Mouse (Mus musculus): ENCODE data around the gene Fbxw18. TPM values are rescaled to one million over a fixed set of nuclear protein-coding genes. Genes with fewer than 3 reads are reported as not detected.
"Not testable (repeated sequence)": the region's sequence is repeated elsewhere in the genome, so short reads cannot be mapped to it uniquely, and the experiment has no call there.

Fbxw18 gene
- not detected in 2 replicates for total RNA-seq (2015; ENCODE audit: low replicate concordance)
- not detected in 2 replicates for total RNA-seq (2017; ENCODE audit: low replicate concordance)

- ATAC-seq (replicated peaks; ENCODE audit: low FRiP score, poor library complexity, severe bottlenecking): not testable (repeated sequence)
Observed at GRCm38 (mm10) chr9:109702600-109702999, at the start of gene Fbxw18. TSS of gene Fbxw18 (minus strand) at chr9:109702700.

GRCm38 (mm10) chr9:109745989-109746388 lies 43.5 kb upstream of the Fbxw18 start, which contains the start of gene Fbxw26:
TSS of gene Fbxw26 (minus strand) at chr9:109746089.
- ATAC-seq (replicated peaks; ENCODE audit: low FRiP score, poor library complexity, severe bottlenecking): not testable (repeated sequence)

- no peak for ATAC-seq (replicated peaks; ENCODE audit: low FRiP score, poor library complexity, severe bottlenecking)
Observed at GRCm38 (mm10) chr9:109685299-109685698, 17.2 kb downstream of the Fbxw18 start.

- not testable (repeated sequence) for ATAC-seq (replicated peaks; ENCODE audit: low FRiP score, poor library complexity, severe bottlenecking)
Observed at GRCm38 (mm10) chr9:109664552-109664951, 37.9 kb downstream of the Fbxw18 start, which contains the start of gene Fbxw25. TSS of gene Fbxw25 (minus strand) at chr9:109664652.

Other genes starting within 250 kb of the Fbxw18 start
- gene Fbxw19, start 206.8 kb downstream of the Fbxw18 start, total RNA-seq (2015; ENCODE audit: low replicate concordance): not detected in 2 replicates
- not detected in 2 replicates for gene Fbxw19, start 206.8 kb downstream of the Fbxw18 start, total RNA-seq (2017; ENCODE audit: low replicate concordance)
- gene Fbxw15, start 134.4 kb downstream of the Fbxw18 start, total RNA-seq (2015; ENCODE audit: low replicate concordance): not detected in 2 replicates
- not detected in 2 replicates for gene Fbxw15, start 134.4 kb downstream of the Fbxw18 start, total RNA-seq (2017; ENCODE audit: low replicate concordance)
- gene Fbxw24, start 76.6 kb downstream of the Fbxw18 start, total RNA-seq (2015; ENCODE audit: low replicate concordance): not detected in 2 replicates
- gene Fbxw24, start 76.6 kb downstream of the Fbxw18 start, total RNA-seq (2017; ENCODE audit: low replicate concordance): not detected in 2 replicates
- not detected in 2 replicates for gene Fbxw25, start 38.0 kb downstream of the Fbxw18 start, total RNA-seq (2015; ENCODE audit: low replicate concordance)
- not detected in 2 replicates for gene Fbxw25, start 38.0 kb downstream of the Fbxw18 start, total RNA-seq (2017; ENCODE audit: low replicate concordance)
- not detected in 2 replicates for gene Fbxw26, start 43.4 kb upstream of the Fbxw18 start, total RNA-seq (2015; ENCODE audit: low replicate concordance)
- gene Fbxw26, start 43.4 kb upstream of the Fbxw18 start, total RNA-seq (2017; ENCODE audit: low replicate concordance): not detected in 2 replicates
- gene Fbxw27, start 88.0 kb upstream of the Fbxw18 start, total RNA-seq (2015; ENCODE audit: low replicate concordance): not detected in 2 replicates
- gene Fbxw27, start 88.0 kb upstream of the Fbxw18 start, total RNA-seq (2017; ENCODE audit: low replicate concordance): not detected in 2 replicates
- gene Spink8, start 109.6 kb upstream of the Fbxw18 start, total RNA-seq (2015; ENCODE audit: low replicate concordance): not detected in 2 replicates
- gene Spink8, start 109.6 kb upstream of the Fbxw18 start, total RNA-seq (2017; ENCODE audit: low replicate concordance): not detected in 2 replicates
- gene Nme6, start 130.0 kb upstream of the Fbxw18 start, total RNA-seq (2015; ENCODE audit: low replicate concordance): 12.2 and 18.7 TPM in 2 replicates
- gene Nme6, start 130.0 kb upstream of the Fbxw18 start, total RNA-seq (2017; ENCODE audit: low replicate concordance): 9.0 and 10.0 TPM in 2 replicates
- 769 and 967 TPM in 2 replicates for gene Camp, start 146.9 kb upstream of the Fbxw18 start, total RNA-seq (2015; ENCODE audit: low replicate concordance)
- gene Camp, start 146.9 kb upstream of the Fbxw18 start, total RNA-seq (2017; ENCODE audit: low replicate concordance): 327 and 371 TPM in 2 replicates
- 12.2 and 19.1 TPM in 2 replicates for gene Cdc25a, start 172.9 kb upstream of the Fbxw18 start, total RNA-seq (2015; ENCODE audit: low replicate concordance)
- 39.5 and 40.3 TPM in 2 replicates for gene Cdc25a, start 172.9 kb upstream of the Fbxw18 start, total RNA-seq (2017; ENCODE audit: low replicate concordance)
- 9.4 and 31.0 TPM in 2 replicates for gene Map4, start 228.8 kb upstream of the Fbxw18 start, total RNA-seq (2015; ENCODE audit: low replicate concordance)
- 4.1 and 5.6 TPM in 2 replicates for gene Map4, start 228.8 kb upstream of the Fbxw18 start, total RNA-seq (2017; ENCODE audit: low replicate concordance)